Mouse (Mus musculus): ENCODE results near the gene Tet2. TPM values are rescaled to one million over a fixed set of nuclear protein-coding genes. Genes with fewer than 3 reads are reported as not detected.

Tet2 gene
- polyA plus RNA-seq, 1 experiment from 2014 or later = 14.7 TPM

DNA sequence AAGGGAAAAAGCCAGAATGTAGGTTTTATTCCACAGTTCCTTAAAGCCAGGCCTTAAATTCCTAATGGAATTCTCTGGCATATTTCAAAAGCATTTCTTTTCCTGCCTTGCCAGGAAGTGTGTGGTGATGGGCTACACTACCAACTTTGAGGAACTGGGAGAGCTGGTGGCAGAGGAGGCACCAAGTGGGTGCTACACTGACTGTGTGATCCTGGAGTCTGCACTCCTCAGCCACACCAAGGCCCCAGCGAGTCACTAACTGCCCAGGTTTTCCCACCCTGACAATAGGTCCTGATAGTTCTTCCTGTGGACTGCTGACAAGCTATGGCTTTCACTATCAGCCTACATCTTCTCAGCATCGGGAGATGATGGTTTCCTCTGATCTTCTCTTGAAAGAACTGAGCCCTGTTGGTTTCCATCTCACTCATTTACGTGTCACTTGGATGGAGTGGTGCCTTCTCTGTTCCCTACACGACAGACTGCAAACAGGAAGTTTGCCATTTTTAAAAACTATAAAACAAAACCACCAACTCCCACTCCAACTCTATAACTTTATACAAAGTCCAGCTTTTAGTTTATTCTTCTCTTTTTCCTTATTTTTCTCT is 18.7 kb downstream of the Tet2 start:
- DNase-seq (ENCODE audit: extremely low spot score, low spot score) = no peak
- Histone ChIP-seq H3K36me3 (replicated peaks) (peaks cover 6% of the 10 kb centered on the region; the same call in 1 of the 2 replicates), H3K9me3 (no peaks in the 10 kb centered on the region), H3K4me1 (no peaks in the 10 kb centered on the region), H3K27me3 (ENCODE audit: poor library complexity, severe bottlenecking) (no peaks in the 10 kb centered on the region), H3K4me3 (no peak overlapping the region), H3K27ac (no peak overlapping the region)
- 85% methylated on average over 4 of the region's 4 CpGs for WGBS

DNA sequence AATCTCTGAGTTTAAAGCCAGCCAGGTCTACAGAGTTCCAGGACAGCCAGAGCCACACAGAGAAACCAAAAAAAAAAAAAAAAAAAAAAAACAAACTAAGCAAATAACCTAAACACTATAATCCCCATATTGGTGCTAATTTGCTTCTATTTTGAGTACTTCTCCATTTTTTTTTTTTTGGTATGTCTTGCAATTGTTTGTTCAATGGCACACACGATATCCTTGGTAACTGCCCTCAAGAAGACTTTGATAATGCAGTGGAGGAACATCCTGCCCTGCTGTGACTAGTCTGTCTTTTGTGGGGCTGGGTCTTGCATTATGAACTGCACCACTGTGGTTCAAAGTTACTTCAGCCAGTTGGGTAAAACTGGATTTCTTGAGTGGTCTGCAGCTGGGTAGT is 19.4 kb downstream of the Tet2 start:
- H3K27me3 ChIP-seq (ENCODE audit: poor library complexity, severe bottlenecking) = no peaks in the 10 kb centered on the region
- no peak overlapping the region for H3K4me3 ChIP-seq
- H3K4me1 ChIP-seq = no peaks in the 10 kb centered on the region
- H3K36me3 ChIP-seq (replicated peaks) = peaks cover 6% of the 10 kb centered on the region; the same call in 1 of the 2 replicates
- 85% methylated on average over 1 of the region's 1 CpGs for WGBS
- no peaks in the 10 kb centered on the region for H3K9me3 ChIP-seq
- no peak overlapping the region for H3K27ac ChIP-seq
- DNase-seq (ENCODE audit: extremely low spot score, low spot score) = no peak

DNA sequence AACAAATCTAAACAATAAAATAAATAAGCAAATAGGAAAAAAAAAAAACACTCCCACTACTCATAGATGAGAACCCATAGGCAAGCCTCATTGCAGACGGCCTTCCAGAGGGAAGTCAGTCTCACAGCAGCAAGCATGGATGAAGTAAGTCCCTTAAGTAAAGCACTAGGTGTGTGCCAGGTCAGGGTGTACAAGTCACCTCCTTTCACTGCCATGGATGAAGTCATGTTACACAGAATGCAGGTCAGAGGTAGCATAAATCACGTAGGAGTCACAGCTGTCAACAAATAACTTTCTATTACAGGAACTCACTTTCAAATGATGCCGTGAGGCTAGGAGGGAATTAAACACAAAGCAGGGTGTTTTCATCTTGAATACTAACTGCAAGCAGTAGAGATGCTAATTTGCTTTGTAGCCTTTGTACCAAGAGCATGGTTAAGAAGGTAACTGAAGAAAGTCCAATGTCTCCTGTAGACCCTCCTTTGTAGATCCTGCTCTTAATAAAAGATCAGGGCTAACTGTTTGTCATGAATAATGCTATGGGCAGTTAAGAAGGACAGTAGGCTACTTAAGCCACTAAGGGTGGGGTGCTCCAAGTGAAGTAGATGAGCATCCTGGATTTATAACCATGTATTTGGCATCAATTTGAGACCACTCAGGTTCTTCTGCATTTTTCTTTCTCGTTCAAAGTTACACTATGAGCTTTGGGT is 20.4 kb downstream of the Tet2 start:
- H3K4me1 ChIP-seq = no peaks in the 10 kb centered on the region
- WGBS = 88% methylated on average over 4 of the region's 4 CpGs
- DNase-seq (ENCODE audit: extremely low spot score, low spot score) = no peak
- no peak overlapping the region for H3K27ac ChIP-seq
- peaks cover 6% of the 10 kb centered on the region; the same call in 1 of the 2 replicates for H3K36me3 ChIP-seq (replicated peaks)
- no peaks in the 10 kb centered on the region for H3K9me3 ChIP-seq
- no peaks in the 10 kb centered on the region for H3K27me3 ChIP-seq (ENCODE audit: poor library complexity, severe bottlenecking)
- H3K4me3 ChIP-seq = no peak overlapping the region

DNA sequence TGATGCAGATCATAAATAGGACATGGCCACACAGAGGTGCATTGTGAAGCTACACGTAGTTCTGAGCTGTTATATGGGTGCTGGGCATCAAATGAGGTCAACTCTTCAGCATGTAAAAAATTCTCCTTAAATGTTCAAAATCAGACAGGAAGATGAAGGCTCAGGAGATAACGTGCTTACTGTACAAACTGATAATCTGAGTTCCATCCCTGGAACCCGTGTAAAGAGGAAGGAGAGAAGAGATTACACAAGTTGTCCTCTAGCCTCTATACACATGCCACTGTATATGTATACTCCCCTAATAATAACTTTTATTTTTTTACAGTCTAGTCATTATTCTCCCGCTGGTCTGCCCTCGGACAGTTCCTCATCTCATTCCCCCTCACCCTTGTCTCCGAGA is 21.7 kb downstream of the Tet2 start:
- Histone ChIP-seq H3K27ac (no peak overlapping the region), H3K4me1 (no peaks in the 10 kb centered on the region), H3K9me3 (no peaks in the 10 kb centered on the region), H3K4me3 (no peak overlapping the region), H3K36me3 (replicated peaks) (peaks cover 6% of the 10 kb centered on the region; the same call in 1 of the 2 replicates), H3K27me3 (ENCODE audit: poor library complexity, severe bottlenecking) (no peaks in the 10 kb centered on the region)
- WGBS = 92% methylated on average over 6 of the region's 6 CpGs
- no peak for DNase-seq (ENCODE audit: extremely low spot score, low spot score)

DNA sequence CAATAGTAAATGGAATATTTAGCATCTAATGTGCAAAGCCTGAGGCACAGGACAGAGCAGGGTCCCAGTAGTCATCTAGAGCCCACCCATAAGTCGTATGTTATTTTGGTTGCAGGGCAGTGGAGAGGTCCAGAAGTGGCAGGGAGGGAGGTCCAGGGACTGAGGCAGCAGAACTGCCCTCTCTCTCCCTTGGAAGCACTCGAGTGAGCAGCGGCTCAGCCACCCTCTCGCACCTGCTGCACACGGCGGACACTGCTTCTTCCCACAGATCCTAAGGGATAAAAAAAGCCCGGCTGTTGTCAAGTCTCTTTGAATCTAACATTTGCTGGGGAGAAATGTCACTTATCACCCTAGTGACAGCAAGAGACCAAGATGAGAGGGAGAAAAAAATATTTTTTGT is 22.6 kb downstream of the Tet2 start:
- Histone ChIP-seq H3K27ac (no peak overlapping the region), H3K4me1 (no peaks in the 10 kb centered on the region), H3K36me3 (replicated peaks) (peaks cover 6% of the 10 kb centered on the region; the same call in 1 of the 2 replicates), H3K4me3 (no peak overlapping the region), H3K27me3 (ENCODE audit: poor library complexity, severe bottlenecking) (no peaks in the 10 kb centered on the region), H3K9me3 (no peaks in the 10 kb centered on the region)
- DNase-seq (ENCODE audit: extremely low spot score, low spot score) = no peak
- 88% methylated on average over 7 of the region's 7 CpGs for WGBS

DNA sequence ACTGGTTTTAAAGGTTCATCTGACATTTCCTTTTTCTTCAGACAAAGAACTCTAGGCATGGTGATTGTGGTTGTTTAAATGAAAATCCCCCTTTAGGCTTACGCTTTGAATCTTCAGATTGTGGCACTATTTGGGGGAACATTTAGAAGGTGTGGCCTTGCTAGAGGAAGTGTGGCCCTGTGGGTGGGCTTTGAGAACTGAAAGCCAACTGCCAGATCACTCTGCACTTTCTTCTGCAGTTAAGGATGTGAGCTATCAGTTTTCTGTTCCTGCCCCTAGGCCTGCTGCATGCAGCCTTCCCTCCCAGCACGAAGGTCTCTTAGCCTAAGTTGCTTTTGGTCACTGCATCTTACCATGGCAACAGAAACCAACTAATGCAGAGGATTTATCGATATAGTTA is 26.1 kb downstream of the Tet2 start:
- DNase-seq (ENCODE audit: extremely low spot score, low spot score) = no peak
- Histone ChIP-seq H3K36me3 (replicated peaks) (peaks cover 30% of the 10 kb centered on the region), H3K27me3 (ENCODE audit: poor library complexity, severe bottlenecking) (no peaks in the 10 kb centered on the region), H3K4me1 (no peaks in the 10 kb centered on the region), H3K4me3 (no peak overlapping the region), H3K27ac (no peak overlapping the region), H3K9me3 (no peaks in the 10 kb centered on the region)
- 83% methylated on average over 3 of the region's 3 CpGs for WGBS

DNA sequence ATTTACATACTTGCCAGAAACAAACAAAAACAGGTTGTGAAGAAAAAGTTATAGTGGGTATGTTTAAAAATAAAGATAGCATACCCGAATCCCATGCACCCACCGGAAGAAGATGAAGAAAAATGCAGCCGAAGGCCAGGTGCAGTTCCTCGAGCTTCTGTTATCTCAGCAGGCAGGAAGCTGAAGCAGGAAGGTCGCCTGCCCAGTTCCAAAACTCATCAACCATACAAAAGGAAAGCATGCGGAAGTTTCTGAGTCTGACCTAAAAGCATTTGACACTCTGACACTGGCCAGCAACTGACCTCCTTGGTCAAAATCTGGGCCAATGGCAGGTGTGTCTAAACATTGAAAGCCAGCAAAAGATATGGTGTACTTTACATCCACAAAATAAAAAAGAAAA is 26.8 kb downstream of the Tet2 start:
- WGBS = 91% methylated on average over 6 of the region's 6 CpGs
- peaks cover 37% of the 10 kb centered on the region for H3K36me3 ChIP-seq (replicated peaks)
- DNase-seq (ENCODE audit: extremely low spot score, low spot score) = no peak

DNA sequence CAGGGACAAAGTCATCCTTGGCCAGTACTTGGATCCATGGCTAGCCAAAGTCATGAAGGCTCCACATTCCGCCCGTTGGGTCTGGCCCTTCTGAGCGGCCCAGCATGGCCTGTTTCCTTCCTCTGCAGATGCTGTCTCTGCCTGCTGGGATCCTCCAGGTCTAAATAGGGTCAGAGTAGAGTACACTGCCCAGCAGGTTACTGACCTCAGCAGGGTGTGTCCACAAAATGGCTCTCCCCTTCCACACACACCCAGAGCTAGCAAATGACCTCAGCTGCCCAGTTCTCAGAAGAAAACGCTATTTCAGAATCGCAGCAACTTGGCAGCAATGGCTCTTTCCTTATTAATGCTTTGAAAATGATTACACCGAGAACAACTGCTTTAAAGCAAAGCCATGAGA is 27.5 kb downstream of the Tet2 start:
- 89% methylated on average over 6 of the region's 6 CpGs for WGBS
- H3K36me3 ChIP-seq (replicated peaks) = peaks cover 43% of the 10 kb centered on the region

More for the DNA sequence above, 26.8 kb downstream of the Tet2 start:
- H3K4me1 ChIP-seq = no peaks in the 10 kb centered on the region
- H3K27ac ChIP-seq = no peak overlapping the region
- H3K9me3 ChIP-seq = no peaks in the 10 kb centered on the region
- H3K4me3 ChIP-seq = no peak overlapping the region
- no peaks in the 10 kb centered on the region for H3K27me3 ChIP-seq (ENCODE audit: poor library complexity, severe bottlenecking)

DNA sequence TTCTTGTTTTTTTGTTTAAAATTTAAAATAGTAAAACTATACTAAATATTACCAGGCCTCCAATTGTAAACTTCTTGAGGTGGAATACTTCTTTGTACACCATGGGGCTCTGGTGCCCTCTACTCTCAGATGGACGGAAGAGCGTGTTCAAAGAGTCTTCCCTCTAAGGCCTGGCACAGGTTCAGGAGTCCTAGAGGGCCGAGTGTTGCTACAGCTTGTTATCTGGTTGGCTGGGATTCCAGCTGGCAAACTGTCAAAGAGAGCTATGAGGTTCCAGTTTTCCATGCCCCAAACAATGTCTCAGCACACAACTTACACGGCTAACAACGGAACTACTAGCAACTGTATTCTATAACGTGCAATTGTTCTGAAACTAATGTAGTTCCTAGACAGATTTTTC is 28.8 kb downstream of the Tet2 start:
- WGBS = 97% methylated on average over 6 of the region's 6 CpGs
- no peak overlapping the region for H3K4me3 ChIP-seq

More for the DNA sequence above, 27.5 kb downstream of the Tet2 start:
- Histone ChIP-seq H3K4me3 (no peak overlapping the region), H3K4me1 (no peaks in the 10 kb centered on the region), H3K27ac (no peak overlapping the region), H3K9me3 (no peaks in the 10 kb centered on the region), H3K27me3 (ENCODE audit: poor library complexity, severe bottlenecking) (no peaks in the 10 kb centered on the region)
- no peak for DNase-seq (ENCODE audit: extremely low spot score, low spot score)

DNA sequence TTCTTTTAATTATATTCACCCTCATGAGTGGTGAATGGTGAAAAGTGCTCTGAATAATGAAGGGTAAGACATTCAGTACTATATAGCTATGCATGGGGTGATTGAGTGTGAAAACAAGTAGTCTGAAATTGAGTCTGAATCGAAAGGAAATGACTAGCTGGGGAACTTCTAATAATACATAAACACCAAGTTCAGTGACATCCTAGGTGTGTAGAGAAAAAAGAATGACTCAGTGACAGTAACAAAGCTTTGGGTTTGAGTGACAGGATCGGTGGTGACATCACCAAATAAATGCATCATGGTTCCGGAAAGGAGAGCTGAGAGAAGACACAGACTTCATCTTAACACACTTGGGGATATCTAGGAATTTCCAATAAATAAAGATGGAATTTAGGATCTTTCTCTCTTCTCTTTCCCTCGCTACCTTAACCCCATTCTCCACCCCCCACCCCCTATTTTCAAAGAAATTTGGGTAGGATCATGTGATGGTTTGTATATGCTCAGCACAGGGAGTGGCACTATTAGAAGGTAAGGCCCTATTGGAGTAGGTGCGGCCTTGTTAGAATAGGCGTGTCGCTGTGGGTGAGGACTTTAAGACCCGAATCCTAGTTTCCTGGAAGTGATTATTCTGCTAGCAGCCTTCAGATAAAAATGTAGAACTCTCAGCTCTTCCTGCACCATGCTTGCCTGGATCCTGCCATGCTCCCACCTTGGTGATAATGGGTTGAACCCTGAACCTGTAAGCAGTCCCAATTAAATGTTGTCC is 29.6 kb downstream of the Tet2 start:
- H3K27ac ChIP-seq = no peak overlapping the region
- peaks cover 58% of the 10 kb centered on the region for H3K36me3 ChIP-seq (replicated peaks)
- H3K27me3 ChIP-seq (ENCODE audit: poor library complexity, severe bottlenecking) = no peaks in the 10 kb centered on the region
- no peaks in the 10 kb centered on the region for H3K9me3 ChIP-seq
- no peak for DNase-seq (ENCODE audit: extremely low spot score, low spot score)
- no peak overlapping the region for H3K4me3 ChIP-seq
- no peaks in the 10 kb centered on the region for H3K4me1 ChIP-seq
- WGBS = 91% methylated on average over 8 of the region's 8 CpGs

More for the DNA sequence above, 28.8 kb downstream of the Tet2 start:
- Histone ChIP-seq H3K27ac (no peak overlapping the region), H3K9me3 (no peaks in the 10 kb centered on the region), H3K27me3 (ENCODE audit: poor library complexity, severe bottlenecking) (no peaks in the 10 kb centered on the region), H3K36me3 (replicated peaks) (peaks cover 55% of the 10 kb centered on the region), H3K4me1 (no peaks in the 10 kb centered on the region)
- no peak for DNase-seq (ENCODE audit: extremely low spot score, low spot score)

DNA sequence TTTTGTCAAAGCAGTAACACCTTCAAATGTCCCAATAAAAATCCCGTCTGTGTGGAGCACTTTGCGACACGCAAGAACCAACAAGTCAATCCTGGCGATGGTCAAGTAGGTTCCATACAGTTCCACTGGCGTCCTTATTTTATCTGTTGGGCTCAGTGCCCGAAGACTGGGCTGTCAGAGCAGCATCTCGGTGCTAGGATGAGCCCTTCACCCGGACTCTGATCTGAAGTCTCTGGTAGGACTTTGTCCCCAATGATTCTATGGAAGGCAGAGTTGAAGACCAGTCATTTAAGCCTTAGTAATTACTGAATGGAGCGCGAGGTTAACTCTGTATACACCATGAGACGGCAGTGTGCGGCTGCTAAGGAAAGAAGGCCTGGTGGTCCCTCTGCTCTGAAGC is 30.6 kb downstream of the Tet2 start:
- no peak overlapping the region for H3K4me3 ChIP-seq
- no peaks in the 10 kb centered on the region for H3K4me1 ChIP-seq
- DNase-seq (ENCODE audit: extremely low spot score, low spot score) = no peak
- peaks cover 58% of the 10 kb centered on the region for H3K36me3 ChIP-seq (replicated peaks)
- WGBS = 96% methylated on average over 12 of the region's 12 CpGs
- no peaks in the 10 kb centered on the region for H3K27me3 ChIP-seq (ENCODE audit: poor library complexity, severe bottlenecking)
- H3K27ac ChIP-seq = no peak overlapping the region
- no peaks in the 10 kb centered on the region for H3K9me3 ChIP-seq

DNA sequence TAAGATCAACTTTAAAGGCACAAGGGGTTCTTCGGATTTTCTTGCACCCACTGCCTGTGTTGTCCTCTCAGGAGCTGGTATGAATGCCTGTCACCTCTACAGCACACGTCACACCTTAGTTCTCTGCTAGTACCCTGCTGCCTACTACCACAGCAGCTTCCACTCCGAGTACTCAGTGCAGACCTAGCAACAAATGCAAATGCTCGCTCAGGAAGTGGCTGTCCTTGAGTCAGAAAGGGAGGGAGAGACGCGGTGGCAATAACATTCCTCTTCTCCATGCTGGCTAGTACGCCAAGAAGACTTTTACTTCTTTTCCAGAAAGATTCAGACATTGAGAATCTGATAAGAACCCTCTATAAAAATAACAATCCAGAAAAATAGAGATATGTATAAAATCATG is 31.5 kb downstream of the Tet2 start:
- no peaks in the 10 kb centered on the region for H3K9me3 ChIP-seq
- H3K27ac ChIP-seq = no peak overlapping the region
- H3K4me1 ChIP-seq = no peaks in the 10 kb centered on the region
- H3K36me3 ChIP-seq (replicated peaks) = peaks cover 61% of the 10 kb centered on the region
- WGBS = 92% methylated on average over 7 of the region's 7 CpGs
- H3K27me3 ChIP-seq (ENCODE audit: poor library complexity, severe bottlenecking) = no peaks in the 10 kb centered on the region
- no peak for DNase-seq (ENCODE audit: extremely low spot score, low spot score)
- H3K4me3 ChIP-seq = no peak overlapping the region

DNA sequence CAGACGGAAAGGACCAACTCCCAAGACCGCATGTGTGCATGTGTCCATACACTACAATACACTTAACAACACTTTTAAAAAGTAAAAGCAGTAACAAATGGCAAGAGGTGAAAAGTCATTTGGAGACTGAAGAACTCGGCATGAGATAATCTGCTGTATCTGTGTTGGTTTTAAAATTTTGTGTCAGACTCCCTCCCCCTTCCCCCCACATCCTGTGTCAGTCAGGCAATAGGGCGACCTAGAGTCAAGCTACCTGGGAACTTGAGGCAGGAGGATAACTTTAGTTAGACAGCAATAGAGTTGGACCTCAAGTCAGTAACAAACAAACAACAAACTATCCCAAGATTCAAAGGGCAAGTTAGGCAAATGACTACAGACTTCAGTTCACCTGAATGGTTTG is 34.6 kb downstream of the Tet2 start:
- no peak for DNase-seq (ENCODE audit: extremely low spot score, low spot score)
- H3K36me3 ChIP-seq (replicated peaks) = peaks cover 66% of the 10 kb centered on the region

More for the DNA sequence above, 34.6 kb downstream of the Tet2 start:
- WGBS = 89% methylated on average over 4 of the region's 4 CpGs
- Histone ChIP-seq H3K27ac (no peak overlapping the region), H3K27me3 (ENCODE audit: poor library complexity, severe bottlenecking) (no peaks in the 10 kb centered on the region), H3K4me3 (no peak overlapping the region), H3K4me1 (no peaks in the 10 kb centered on the region), H3K9me3 (no peaks in the 10 kb centered on the region)

Data from forebrain, embryonic 10.5 days (tissue).